Mouse (Mus musculus): ENCODE measurements around the gene Hip1r. TPM values are rescaled to one million over a fixed set of nuclear protein-coding genes. Genes with fewer than 3 reads are reported as not detected.

The Hip1r gene
- 35.1 and 40.2 TPM in 2 replicates for polyA plus RNA-seq (2012; rRNA removed; ENCODE audit: low replicate concordance)

GRCm38 (mm10) chr5:123973299-123974178 is at the start of gene Hip1r:
Gene Hip1r (plus strand): TSS chr5:123973628.

DNA sequence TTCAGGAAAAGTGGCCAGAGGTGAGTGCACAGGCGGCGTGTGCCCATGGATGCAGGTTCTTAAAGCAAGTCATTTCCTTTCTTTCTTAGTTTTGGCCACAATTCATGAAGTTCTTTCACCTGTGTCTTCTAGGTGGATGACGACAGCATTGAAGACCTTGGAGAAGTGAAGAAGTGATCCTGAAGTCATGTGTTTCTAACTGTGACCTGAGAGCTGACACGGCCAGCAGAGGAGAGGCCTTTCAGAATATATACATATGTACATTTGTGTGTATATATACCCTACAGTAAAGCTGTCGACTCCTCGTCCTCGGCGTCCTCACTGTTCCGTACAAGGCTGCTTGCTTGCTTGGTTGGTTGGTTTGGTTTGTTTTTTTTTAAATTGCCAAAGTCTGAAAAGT is 46.3 kb upstream of the Hip1r start, which contains the start of gene Gm43518:
Gm43518 (plus strand) TSS at position 301 of the 400 bp plus-strand sequence.

GRCm38 (mm10) chr5:123930508-123930989 is 42.9 kb upstream of the Hip1r start, which contains the start of gene Ccdc62:
Gene Ccdc62 (plus strand): TSS chr5:123930679.

GRCm38 (mm10) chr5:124032001-124032508 is 58.6 kb downstream of the Hip1r start, which contains the start of gene Vps37b:
Gene Vps37b (minus strand): TSS chr5:124032270.

Other genes with a start within 250 kb of the Hip1r start
- gene Rsrc2, start 224.2 kb upstream of the Hip1r start, polyA plus RNA-seq (2012; rRNA removed; ENCODE audit: low replicate concordance), result 2.1 and 2.5 TPM in 2 replicates
- gene Kntc1, start 223.9 kb upstream of the Hip1r start, polyA plus RNA-seq (2012; rRNA removed; ENCODE audit: low replicate concordance), result 0.36 and 1.7 TPM in 2 replicates
- 0.13 and 0.20 TPM in 2 replicates for gene Hcar2, start 108.1 kb upstream of the Hip1r start, polyA plus RNA-seq (2012; rRNA removed; ENCODE audit: low replicate concordance)
- 1.9 and 2.9 TPM in 2 replicates for gene Hcar1, start 93.6 kb upstream of the Hip1r start, polyA plus RNA-seq (2012; rRNA removed; ENCODE audit: low replicate concordance)
- gene Denr, start 66.5 kb upstream of the Hip1r start, polyA plus RNA-seq (2012; rRNA removed; ENCODE audit: low replicate concordance), result 1.6 and 7.7 TPM in 2 replicates
- not detected in 2 replicates for gene Gm43518, start 46.2 kb upstream of the Hip1r start, polyA plus RNA-seq (2012; rRNA removed; ENCODE audit: low replicate concordance)
- gene Ccdc62, start 42.9 kb upstream of the Hip1r start, polyA plus RNA-seq (2012; rRNA removed; ENCODE audit: low replicate concordance), result 0.36 and 1.0 TPM in 2 replicates
- 71.7 and 79.5 TPM in 2 replicates for gene Vps37b, start 58.6 kb downstream of the Hip1r start, polyA plus RNA-seq (2012; rRNA removed; ENCODE audit: low replicate concordance)
- gene Abcb9, start 122.2 kb downstream of the Hip1r start, polyA plus RNA-seq (2012; rRNA removed; ENCODE audit: low replicate concordance), result 18.0 and 32.2 TPM in 2 replicates
- gene Ogfod2, start 138.7 kb downstream of the Hip1r start, polyA plus RNA-seq (2012; rRNA removed; ENCODE audit: low replicate concordance), result 72.2 and 78.6 TPM in 2 replicates
- 15.6 and 20.9 TPM in 2 replicates for gene Arl6ip4, start 142.5 kb downstream of the Hip1r start, polyA plus RNA-seq (2012; rRNA removed; ENCODE audit: low replicate concordance)